Mouse (Mus musculus) B cell, adult (primary cell): ENCODE data around the gene Zfp964. TPM values are rescaled to one million over a fixed set of nuclear protein-coding genes. Genes with fewer than 3 reads are reported as not detected.

ENCODE experiments used
- total RNA-seq: library from RNA; stranded (reverse); gene quantifications from 4 replicates; pipeline ENCODE4 v1.2.4, GENCODE M21; 2023; ENCODE audit not compliant: inconsistent age

Zfp964 gene
- total RNA-seq: 0.78 to 1.8 TPM (median 1.2 TPM) in 4 replicates

DNA sequence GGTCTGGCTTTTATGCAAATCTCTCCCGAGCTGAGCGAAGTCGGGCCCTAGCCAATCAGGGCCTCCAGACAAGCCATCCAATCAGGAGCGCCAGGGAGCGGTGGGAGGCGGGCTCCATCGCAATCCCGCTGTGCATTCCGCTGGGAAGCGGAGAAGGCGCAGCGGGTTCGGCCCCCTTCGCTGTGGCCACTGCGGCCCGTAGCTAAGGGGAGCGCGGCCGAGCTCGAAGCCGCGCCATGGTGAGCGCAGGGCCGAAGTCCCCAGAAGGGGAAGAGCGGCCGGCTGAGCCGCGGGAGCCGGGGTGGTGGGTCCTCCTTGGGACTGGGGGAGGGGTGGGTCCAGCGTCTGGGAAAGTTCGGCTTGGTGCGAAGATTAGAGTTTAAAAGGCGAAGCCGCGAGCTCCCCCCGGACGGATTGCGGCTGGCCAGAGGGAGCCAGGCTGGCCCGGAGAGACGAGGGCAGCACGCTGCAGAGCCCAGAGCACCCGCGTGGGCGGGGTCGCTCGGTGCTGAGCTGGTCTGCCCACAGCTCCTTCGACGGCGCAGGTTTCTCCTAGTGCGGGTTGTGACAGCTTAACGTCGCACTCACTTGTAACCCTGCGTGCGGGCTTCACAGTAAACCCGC is at the start of gene Zfp964:
Gene Zfp964 (plus strand): TSS at position 122 of the 624 bp plus-strand sequence.

GRCm38 (mm10) chr8:69625095-69625789 is 29.0 kb upstream of the Zfp964 start, which contains the start of gene Zfp868:
Zfp868 (minus strand) TSS chr8:69625548.

GRCm38 (mm10) chr8:69710624-69711023 is 56.3 kb downstream of the Zfp964 start, which contains the start of gene Zfp869:
Zfp869 (minus strand) TSS chr8:69710724.

Other genes starting within 250 kb of the Zfp964 start
- not detected in 4 replicates for gene Gm9495, start 200.9 kb upstream of the Zfp964 start, total RNA-seq
- gene Gm7697, start 131.5 kb upstream of the Zfp964 start, total RNA-seq: not detected in 4 replicates
- gene Zfp868, start 28.9 kb upstream of the Zfp964 start, total RNA-seq: 77.0 to 83.9 TPM (median 80.3 TPM) in 4 replicates
- gene Zfp869, start 56.2 kb downstream of the Zfp964 start, total RNA-seq: 89.5 to 96.5 TPM (median 91.0 TPM) in 4 replicates
- 3.4 to 4.0 TPM (median 3.8 TPM) in 4 replicates for gene Zfp963, start 95.5 kb downstream of the Zfp964 start, total RNA-seq
- 1.4 to 2.4 TPM (median 2.1 TPM) in 3 of 4 replicates, not detected in the other for gene Gm20422, start 120.4 kb downstream of the Zfp964 start, total RNA-seq
- 56.8 to 65.3 TPM (median 58.0 TPM) in 4 replicates for gene Atp13a1, start 136.7 kb downstream of the Zfp964 start, total RNA-seq
- 20.5 to 23.7 TPM (median 21.3 TPM) in 4 replicates for gene Zfp866, start 136.7 kb downstream of the Zfp964 start, total RNA-seq
- gene Gmip, start 154.2 kb downstream of the Zfp964 start, total RNA-seq: 407 to 426 TPM (median 414 TPM) in 4 replicates
- 6.2 to 7.4 TPM (median 6.7 TPM) in 4 replicates for gene Lpar2, start 167.9 kb downstream of the Zfp964 start, total RNA-seq
- 6.1 to 8.6 TPM (median 7.4 TPM) in 4 replicates for gene Pbx4, start 178.0 kb downstream of the Zfp964 start, total RNA-seq
- 0.16 TPM in 1 of 4 replicates, not detected in the others for gene Cilp2, start 233.2 kb downstream of the Zfp964 start, total RNA-seq
- gene Tssk6, start 247.7 kb downstream of the Zfp964 start, total RNA-seq: 0.67 to 1.2 TPM (median 0.78 TPM) in 4 replicates
- gene Ndufa13, start 248.1 kb downstream of the Zfp964 start, total RNA-seq: 46.3 to 55.9 TPM (median 52.5 TPM) in 4 replicates
- 2.5 to 3.1 TPM in 2 of 4 replicates, not detected in the others for gene Yjefn3, start 248.2 kb downstream of the Zfp964 start, total RNA-seq